Mouse (Mus musculus) liver, embryonic 14.5 days (tissue): Measurements from ENCODE around the gene Pla2g2d.

Source experiments
- CTCF ChIP-seq: IDR thresholded peaks from 2 replicates; pipeline ENCODE4 v1.5.1; 2016; ENCODE audit warnings: antibody characterized with exemption, low read depth, control low read depth
- EP300 ChIP-seq: IDR thresholded peaks from 2 replicates; pipeline ENCODE4 v1.6.1; 2016; ENCODE audit warnings: antibody characterized with exemption, low read depth

GRCm38 (mm10) chr4:138792599-138792998 is 17.1 kb downstream of the Pla2g2d start:
- TF ChIP-seq EP300: no peak
- no peak for TF ChIP-seq CTCF
